Mouse (Mus musculus): Measurements from ENCODE around the gene Pea15a.
A peak's percentile ranks its signal among the peaks of the same experiment; 100 is the strongest.

The Pea15a gene

DNA sequence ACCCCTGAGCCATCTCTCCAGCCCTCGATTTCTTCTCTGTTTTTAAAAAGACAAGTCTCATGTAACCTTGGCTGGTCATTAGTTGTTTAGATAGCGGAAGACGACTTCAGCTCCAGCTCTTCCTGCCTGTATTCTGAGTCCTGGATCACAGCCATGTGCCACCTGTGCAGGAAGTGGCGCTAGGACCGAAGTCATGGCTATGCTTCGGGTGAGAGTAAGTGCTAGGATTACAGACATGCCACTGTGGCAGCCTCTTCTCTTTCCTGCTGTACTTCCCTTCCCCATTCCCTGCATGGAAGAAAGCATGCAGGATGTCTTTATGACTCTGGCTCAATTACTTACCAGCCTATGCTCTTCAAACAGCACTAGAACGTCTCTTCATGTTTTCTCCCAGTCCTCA is 27.5 kb downstream of the Pea15a start:
- DNase-seq (ENCODE audit: low spot score), result no peak

DNA sequence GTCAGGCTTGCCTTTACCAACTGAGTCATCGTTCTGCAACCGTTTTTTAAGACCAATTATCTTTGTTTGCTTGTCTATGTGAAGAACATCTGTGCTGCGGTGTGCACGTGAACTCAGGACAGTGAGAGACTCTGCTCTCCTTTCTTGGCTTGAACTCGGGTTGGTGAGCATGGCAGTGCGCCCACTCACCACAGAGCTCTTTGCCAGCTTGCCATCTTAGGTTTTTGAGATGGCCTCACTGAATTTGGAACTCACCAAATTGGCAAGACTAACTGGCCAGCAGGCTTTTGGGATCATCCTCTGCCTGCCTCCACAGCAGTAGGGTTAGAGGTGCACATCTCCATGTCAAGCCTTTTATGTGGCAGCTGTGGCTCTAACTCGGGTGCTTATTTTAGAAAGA is 28.8 kb downstream of the Pea15a start:
- no peak for DNase-seq (ENCODE audit: low spot score)

DNA sequence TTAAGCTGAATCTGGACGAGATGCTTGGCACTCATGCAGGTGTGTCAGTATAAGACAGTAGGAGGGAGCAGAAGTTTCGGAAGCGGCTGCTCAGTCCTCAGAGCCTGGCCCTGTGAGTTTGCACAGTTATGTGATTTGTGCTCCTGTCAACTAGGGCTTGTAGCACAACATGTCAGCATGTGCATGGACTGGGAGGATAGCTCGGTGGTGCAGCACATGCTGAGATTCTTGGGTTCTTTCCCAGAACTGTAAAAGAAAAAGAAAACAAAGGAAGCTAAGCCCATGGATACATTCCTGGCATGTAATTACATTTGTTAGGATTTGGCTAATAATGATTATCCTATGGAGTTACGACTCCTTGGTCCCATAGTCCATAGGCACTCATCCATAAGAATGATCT is 33.4 kb downstream of the Pea15a start:
- DNase-seq (ENCODE audit: low spot score), result no peak

DNA sequence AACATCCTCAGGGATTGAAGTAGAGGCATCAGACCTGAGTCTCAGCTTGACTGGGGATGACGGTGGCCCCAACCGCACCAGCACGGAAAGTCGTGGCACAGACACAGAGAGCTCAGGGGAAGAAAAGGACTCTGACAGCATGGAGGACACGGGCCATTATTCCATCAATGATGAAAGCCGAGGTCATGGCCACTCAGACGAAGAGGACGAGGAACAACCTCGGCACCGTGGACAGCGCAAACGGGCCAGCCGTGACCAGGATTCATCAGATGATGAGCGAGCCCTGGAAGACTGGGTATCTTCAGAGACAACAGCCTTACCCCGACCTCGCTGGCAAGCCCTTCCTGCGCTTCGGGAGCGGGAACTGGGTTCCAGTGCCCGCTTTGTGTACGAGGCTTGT is 34.2 kb downstream of the Pea15a start:
- no peak for DNase-seq (ENCODE audit: low spot score)

DNA sequence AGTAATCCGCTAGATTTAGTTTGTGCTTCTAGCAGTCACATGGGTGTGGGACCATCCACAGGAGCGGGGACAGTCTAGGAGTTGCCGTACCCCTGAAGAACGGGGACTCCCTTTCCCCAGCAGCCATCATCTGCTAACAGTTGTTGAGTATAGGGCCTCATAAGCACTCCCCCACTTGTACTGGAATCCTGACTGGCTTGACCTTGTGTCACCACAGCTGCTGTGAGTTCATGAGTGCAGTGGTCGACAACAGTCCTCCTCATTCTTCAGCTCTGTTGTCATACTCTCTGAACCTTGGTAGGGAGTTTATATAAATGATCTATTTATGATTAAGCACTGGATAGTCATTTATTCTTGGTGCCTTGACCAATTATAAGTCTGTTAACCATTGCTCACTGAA is 36.8 kb downstream of the Pea15a start:
- no peak for DNase-seq (ENCODE audit: low spot score)

DNA sequence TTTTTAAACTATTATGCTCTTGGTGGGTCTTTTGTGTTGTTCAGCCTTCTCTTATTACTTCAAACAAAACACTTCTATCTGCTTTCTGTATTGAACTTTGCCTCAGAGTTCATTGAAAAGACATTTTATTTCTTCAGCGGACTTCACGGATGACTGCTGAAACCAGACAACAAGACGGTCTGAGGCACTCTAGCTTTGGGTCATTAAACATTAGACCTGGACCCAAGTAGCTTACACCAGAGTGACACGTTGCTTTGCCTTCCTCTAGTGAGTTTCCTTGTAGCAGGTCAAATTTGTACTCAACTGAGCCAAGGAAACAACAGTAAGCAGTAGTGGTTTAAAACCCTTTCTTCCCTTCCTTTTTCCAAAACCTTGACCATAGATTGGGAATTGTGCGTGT is 38.7 kb downstream of the Pea15a start:
- no peak for DNase-seq (ENCODE audit: low spot score)

DNA sequence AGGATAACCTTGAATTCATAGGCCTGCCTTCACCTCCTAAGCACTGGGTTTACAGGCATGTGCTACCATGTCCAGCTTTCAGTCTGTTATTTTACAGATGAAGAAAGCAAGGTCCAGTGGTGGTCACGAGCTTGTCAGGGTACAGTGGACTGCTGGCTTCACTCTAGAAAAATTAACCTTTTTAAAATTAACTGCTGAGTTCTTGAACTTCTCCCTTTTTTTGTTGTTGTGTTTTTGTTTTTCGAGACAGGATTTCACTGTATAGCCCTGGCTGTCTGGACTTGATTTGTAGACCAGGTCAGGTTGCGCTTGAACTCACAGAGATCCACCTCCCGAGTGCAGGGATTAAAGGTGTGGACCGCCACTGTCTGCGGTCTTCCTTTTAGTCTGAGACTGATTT is 43.6 kb downstream of the Pea15a start:
- no peak for DNase-seq (ENCODE audit: low spot score)

DNA sequence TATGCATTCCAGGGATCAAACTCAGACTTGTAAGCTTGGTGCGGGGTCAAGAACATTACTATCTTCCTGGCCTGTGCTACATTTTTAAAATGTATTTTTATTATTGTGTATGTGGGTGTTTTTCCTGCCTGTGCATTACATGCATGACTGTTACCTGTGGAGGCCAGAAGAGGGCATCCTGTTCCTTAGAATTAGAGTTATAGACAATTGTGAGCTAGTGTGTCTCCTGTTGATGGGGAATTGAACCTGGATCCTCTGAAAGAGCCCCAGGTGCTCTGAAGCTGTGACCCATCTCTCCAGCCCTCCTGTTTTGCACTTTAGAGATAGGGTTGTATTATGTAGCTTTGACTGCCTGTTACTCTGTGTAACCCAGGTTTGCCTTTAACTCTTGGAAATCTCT is 44.6 kb downstream of the Pea15a start:
- DNase-seq (ENCODE audit: low spot score), result no peak

DNA sequence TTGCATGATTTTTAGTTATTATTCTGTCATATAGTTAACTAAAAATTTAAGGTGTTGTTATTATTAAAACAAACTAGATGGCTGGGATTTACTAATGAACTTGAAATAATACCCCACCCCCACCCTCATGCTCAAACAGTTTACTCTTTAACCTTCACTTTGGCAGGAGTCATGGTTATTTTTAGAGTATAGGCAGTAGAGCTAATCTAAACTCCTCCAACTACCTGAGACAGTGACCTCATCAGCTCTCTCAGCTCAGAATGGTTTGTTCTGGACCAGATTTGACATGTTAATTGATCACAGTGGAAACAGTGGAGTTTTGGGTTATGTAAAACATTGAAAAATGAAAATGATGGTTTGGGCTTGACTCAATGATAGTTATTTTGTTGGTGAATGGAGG is 46.1 kb downstream of the Pea15a start:
- no peak for DNase-seq (ENCODE audit: low spot score)

DNA sequence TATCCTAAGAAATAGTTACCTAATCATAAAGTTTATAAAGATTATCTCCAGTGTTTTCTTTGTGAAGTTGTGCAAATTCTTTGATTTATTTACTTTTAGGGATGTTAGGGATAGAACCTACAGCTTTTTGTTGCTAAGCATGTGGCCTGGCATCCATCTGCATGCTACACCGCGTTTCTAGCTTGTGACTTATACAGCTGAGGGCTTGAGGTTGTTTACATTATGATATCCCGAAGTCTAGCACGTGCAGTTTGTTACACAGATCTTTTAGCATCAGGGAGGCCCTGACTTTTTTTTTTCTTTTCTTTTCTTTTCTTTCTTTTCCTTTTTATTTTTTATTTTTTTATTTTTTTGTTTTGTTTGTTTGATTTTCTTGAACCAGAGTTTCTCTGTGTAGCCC is 46.6 kb downstream of the Pea15a start:
- no peak for DNase-seq (ENCODE audit: low spot score)

DNA sequence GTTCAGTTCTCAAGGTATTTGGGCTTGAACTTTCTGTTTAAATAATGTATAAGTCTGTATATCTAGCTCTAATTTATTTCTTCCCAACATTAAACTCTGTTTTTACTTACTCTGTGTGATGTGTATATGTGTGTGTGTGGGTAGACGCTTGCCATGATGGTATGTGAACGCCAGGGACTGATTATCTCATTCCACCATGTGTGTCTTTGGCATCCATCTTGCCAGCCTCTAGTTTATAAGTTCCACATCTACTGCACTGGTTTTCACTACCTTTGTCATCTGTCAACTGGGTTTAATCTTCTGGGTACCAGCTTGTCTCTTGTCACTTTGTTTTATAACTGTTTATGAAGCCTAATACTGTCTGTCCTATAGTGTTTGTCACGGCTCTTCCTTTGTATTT is 51.1 kb downstream of the Pea15a start:
- DNase-seq (ENCODE audit: low spot score), result no peak

DNA sequence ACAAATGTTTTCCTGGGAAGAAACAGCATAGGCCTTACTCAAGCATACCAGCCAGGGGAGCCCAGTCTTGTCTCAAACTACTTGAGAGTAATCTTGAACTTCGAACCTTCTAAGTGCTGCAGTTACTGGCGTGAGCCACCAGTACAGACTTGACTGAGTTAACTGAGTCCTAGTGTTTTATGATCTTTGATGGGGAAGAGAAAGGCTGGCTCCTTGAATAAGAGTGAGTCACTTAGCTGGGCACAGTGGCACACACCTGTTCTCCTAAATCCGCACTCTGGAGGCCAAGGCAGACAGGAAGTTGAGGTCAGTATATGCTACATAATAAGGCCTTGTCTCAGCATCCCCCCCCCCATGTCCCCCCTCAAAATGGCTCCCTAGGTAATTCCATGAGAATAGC is 52.1 kb downstream of the Pea15a start:
- no peak for DNase-seq (ENCODE audit: low spot score)

DNA sequence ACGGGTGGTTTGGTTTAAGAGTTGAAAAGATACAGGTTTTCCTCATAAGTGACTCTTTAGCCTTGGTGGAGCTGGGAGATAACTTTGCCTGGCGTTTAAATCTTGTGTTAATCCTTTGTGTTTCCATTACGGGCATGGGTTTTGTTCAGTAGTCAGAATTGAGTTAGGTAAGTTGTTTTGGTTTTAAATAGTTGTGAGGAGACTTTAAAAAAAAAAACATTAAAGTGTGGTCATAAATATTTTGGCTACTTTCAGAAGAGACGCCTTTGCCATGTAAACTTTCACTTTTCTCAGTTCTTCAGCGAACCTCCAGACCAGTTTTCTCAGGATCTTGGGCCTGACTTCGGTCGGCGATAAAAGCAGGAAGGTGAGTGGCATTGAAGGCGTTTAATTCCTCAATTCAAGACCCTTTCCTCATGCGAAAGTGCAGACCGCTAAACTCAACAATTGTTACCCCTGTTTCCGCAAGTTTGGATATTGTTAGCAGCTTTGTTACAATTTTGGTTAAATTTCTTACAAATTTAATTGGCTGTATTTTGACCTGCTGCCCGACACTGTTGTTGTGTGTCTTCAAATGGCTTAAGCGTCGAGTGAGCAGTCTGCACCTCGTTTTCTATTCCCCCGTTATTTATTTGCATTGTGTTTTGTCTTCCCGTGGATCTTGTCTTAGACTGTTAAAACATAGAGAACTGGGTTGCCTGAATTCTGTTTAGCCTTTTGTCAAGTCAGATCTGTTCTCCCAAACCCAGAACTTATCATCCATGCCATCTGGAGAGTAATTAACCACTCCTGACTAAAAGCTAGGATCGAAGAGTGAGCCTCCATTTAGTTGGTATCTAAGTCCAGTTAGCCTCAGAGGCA is 57.4 kb downstream of the Pea15a start:
- DNase-seq (ENCODE audit: low spot score), result no peak

DNA sequence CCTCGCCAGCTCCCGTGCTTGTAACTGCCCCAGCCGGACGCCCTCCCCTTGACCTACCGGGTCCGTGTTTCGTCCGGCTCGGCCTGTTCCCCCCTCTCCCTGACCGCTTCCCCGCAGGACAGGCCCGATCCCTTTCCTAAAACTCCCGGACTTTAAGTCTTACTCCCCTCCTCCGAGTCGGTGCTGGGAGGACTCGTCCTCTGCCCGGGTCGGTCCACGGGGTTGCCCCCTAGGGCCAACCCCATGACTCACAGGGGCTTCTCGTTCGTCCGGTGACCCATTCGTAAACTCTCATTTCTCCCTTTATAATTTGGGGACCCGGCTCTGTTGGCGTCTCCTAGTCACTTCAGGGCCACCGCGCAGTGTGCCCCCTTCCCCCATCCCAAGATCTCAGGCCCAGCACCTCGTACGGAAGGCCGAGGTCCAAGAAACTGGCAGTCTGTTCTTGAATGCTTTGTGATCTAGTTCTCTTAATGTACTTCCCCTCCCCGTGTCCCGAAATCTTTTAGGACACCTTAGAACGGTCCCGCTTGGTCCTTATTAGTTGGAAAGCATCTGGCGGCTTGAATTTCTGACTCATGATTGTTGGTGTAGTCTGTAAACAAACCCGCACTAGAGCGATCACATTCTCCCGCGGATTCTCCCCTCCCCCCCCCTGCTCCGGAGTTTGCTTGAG is 58.2 kb downstream of the Pea15a start:
- peak; percentile 13 for DNase-seq (ENCODE audit: low spot score)

DNA sequence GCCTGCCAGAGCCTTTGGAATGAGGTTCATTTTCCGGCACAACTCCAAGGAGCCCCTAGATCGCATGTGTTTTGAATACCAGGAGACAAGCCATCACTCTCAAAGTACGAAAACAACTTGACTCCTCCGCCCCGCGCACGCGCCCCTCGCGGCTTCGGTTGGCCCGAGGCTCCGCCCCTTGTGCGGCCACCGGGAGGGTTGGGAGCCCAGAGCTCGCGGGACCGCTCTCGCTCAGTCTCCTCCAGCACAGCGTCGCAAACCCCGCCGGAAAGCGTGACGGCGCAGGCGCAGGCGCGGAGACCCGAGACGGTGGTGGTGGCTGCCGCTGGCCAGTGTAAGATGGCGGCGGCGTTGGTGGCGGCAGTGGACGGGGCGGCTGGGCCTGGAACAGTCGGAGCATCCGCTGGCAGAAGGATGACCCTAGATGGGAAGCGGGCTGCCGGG is 58.7 kb downstream of the Pea15a start, which contains the start of gene Dcaf8:
Gene Dcaf8 (plus strand): TSS at position 250 of the 444 bp plus-strand sequence.
- peak; percentile 94 for DNase-seq (ENCODE audit: low spot score)

All from ovary, postnatal 10 days (tissue).